Mouse (Mus musculus) retina, postnatal 7 days (tissue): ENCODE results near the gene C1qtnf4.
"Not testable (repeated sequence)": the region's sequence is repeated elsewhere in the genome, so short reads cannot be mapped to it uniquely, and the experiment has no call there.

Experiments used
- DNase-seq: peaks from one replicate; pipeline ENCODE4 v3.0.0-alpha.2; 2012; ENCODE audit warnings: low read depth, low spot score

C1qtnf4 gene

DNA sequence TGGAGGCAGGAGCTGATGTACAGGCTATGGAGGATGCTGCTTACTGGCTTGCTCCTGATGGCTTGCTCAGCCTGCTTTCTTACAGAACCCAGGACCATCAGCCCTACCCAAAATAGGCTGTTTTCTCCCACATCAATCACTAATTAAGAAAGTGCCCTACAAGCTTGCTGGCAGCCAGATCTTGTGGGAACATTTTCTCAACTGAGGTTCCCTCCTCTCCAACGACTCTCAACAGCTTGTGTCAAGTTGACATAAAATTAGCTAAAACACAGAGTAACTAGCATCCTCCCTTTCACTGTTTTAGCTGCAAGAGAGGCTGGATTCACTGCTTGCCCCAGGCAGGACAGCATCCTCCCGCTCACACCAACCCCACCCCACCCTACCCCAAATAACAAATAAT is 3.8 kb upstream of the C1qtnf4 start:
- DNase-seq: no peak

DNA sequence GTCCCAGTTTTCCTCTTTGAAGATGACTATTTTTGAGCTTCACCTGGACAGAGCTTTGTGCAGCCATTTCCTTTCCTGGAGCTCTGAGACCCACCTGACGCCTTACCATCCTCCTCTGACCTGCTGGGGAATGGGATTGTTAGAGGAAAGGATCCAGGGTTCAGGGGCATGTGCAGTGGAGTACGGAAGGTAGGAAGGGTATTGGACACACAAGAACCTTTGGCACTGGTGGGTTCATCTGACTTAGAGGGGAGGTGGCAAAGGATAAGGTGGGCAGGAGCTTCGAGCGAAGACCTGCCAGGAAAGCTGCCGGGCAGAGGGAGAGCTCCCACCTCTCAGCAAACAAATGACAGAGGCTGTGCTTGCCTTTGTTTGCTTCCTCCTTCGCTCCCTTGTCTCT is 776 bp downstream of the C1qtnf4 start:
- DNase-seq: no peak

DNA sequence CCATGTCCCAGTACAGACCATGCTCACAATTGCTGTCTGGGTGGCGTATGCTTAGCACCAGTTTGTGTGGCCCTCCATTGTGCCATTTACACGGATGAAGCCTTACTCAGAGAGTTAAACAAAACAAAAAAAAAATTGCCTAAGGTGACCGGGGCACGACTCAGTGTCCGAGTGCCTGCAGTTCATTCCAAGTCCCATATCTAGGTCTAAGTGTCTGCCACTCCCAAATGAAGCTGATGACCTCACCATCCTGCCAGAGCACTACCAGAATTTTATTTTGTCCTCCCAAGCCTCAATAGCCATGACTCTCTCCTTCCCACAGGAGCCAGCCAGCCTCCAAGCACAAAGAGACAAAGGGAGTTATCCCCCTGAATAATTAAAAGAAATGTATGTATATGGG is 2.0 kb downstream of the C1qtnf4 start:
- DNase-seq: no peak

DNA sequence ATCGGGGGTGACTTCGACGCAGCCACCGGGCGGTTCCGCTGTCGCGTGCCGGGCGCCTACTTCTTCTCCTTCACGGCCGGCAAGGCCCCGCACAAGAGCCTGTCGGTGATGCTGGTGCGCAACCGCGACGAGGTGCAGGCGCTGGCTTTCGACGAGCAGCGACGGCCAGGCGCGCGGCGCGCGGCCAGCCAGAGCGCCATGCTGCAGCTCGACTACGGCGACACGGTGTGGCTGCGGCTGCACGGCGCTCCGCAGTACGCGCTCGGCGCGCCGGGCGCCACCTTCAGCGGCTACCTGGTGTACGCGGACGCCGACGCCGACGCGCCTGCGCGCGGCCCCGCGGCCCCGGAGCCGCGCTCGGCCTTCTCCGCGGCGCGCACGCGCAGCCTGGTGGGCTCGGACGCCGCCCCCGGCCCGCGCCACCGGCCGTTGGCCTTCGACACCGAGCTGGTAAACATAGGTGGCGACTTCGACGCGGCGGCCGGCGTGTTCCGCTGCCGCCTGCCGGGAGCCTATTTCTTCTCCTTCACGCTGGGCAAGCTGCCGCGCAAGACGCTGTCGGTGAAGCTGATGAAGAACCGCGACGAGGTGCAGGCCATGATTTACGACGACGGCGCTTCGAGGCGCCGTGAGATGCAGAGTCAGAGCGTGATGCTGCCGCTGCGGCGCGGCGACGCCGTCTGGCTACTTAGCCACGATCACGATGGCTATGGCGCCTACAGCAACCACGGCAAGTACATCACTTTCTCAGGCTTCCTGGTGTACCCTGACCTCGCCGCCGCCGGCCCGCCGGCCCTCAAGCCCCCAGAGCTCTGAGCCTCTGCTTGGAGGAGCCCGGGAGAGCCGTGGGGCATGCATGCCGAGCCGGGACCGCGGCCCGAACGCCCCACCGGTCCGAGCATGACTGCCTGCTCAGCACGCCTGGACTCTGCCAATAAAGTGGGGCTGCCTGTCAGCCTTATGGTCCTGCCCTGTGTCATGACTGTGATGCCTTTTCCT is 4.2 kb downstream of the C1qtnf4 start:
- DNase-seq: peak; percentile 61

DNA sequence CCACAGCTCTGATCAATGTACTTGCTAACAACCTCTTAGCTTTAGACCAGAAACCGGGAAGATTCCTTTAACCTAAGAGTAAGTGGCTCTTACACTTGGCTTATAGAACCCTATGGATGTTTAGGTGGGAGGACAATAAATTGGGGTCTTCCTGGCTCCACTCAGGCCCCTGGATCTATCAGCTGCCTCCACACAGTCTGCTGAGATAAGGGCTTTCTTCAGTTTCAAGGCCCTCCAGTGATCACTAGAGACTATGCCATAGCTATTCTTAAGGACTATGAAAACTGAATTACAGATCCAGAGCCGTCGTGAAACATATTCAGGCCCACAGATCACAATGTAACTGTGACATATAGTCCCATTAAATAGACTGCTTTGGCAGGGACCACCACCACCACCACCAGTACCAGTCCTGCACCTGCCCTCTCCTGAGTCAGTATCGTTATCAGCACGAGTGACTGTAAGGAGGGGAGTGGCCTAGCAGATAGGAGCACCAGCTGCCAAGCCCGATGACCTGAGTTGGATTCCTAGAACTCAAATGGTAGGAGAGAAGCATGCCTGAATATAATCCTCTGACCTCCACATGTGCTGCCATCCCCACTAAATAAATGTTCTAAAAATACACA is 8.1 kb downstream of the C1qtnf4 start:
- no peak for DNase-seq

DNA sequence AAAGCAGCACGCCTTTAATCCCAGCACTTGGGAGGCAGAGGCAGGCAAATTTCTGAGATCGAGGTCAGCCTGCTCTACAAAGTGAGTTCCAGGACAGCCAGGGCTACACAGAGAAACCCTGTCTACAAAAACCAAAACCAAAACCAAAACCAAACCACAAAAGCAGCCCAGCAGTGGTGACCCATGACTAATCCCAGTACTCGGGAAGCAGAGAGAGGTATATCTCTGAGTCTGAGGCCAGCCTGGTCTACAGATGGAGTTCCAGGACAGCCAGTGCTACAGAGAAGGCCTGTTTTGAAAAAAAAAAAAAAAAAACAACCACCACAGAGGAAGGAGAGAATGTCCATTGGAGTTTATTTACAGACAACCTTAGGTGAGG is 8.6 kb downstream of the C1qtnf4 start:
- not testable (repeated sequence) for DNase-seq

DNA sequence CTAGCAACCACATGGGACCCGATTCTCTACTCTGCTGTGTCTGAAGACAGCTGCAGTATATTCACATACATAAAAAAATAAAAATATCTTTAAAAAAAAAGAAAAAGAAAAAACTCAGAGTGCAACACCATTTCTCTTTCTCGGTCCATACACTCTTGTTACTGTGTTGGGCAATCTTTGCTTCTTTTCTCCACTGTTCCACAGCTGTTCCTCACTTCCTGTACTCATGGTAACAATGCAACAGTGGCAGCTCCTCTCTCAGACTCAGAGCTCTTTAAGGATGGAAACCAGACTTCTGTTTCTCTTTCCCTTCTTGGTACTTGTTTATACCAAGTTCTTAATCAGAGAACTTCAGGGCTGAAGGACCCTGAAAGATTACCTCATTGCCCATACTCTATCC is 17.7 kb downstream of the C1qtnf4 start:
- no peak for DNase-seq

DNA sequence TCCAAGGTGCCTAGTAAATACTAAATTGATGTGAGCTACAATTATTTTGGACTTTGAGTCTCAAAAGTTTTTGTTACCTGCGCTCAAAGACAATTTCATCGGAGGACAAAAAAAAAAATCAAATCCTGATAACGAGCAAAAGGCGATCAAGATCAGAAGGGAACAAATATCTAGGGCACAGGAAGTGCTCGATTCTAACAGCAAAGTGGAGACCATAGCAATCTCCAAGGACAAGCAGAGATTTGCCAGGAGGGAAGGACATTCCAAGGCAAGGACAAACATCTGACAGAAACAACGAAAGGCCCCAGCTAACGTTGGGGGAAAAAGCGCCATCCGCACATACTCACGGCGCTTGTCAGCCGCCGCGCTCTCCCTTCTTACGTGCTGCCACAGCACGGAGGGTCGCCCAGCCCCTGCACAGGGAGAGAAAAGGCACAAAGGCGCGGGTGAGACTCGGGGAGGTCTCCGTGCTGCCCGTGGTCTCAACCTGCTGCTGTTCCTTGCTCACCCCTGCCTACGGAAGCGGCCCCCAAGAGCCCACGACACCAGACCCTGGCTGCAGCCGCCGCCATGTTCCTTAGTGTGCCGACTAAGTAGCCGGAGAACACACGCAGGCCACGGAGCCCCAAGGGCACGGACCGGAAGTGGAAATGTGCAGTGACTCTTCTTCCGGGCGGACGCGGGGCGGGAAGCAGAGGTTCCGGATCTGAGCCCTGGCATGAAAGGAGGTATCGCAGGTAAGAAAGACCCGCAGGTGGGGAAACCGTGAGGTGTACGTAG is 18.6 kb downstream of the C1qtnf4 start, which contains the start of the genes Kbtbd4 and Ndufs3:
Kbtbd4 (plus strand) TSS at position 665 of the 780 bp plus-strand sequence.
Ndufs3 (minus strand) TSS at position 752 of the 780 bp plus-strand sequence.
- DNase-seq: peak; percentile 90

DNA sequence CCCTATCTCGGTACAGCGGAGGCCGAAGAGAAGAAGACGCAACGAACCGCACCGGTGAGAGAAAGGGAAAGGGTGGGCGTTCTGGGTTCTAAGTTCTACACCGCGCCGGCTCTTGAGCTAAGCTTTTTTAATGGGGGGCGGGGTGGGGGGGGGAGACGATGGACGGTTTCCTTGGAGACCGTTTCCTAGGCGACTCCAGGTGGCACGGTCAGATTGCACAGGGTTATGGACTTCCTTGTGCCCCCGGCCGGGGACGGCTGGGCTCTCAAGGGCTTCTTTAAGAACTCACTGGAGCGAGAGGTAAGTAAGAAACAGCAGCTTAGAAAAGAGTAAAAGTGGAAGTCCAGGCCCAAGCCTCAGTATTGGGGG is 19.2 kb downstream of the C1qtnf4 start:
- no peak for DNase-seq

DNA sequence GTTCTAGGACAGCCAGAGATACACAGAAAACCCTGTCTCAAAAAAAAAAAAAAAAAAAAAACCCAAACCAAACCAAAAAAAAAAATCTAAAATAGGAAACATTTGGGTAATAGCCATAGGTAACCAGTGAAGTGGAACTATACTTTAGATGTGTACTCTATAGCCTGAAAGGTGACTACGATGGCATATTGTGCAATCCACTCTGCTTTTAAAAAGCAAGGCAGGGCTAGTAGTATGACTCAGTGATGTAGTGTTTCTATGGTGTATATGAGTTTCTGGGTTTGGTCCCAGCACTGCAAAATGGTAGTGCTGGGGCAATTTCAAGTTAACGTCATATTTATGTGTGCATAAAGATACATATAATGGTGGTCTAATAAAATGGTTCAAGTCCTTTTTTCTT is 21.1 kb downstream of the C1qtnf4 start:
- DNase-seq: no peak

DNA sequence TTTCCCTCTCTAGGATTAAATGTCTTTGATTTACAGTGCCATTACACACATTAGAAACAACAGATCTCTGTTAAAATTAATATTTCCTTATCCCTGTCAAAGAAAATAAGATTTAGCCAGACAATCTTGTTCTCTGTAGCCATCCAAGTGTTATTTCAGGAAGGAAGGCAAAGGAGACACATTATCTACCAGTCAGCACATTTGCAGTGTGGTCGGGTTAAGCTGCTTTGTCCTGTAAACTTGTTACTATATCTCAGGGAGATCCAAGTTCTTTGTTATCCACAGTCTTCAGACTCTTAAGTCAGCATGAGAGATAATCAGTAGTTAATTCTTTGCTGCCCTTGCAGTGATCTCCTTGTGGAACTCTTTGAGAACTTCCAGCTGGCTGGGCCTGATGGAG is 25.2 kb downstream of the C1qtnf4 start:
- no peak for DNase-seq

DNA sequence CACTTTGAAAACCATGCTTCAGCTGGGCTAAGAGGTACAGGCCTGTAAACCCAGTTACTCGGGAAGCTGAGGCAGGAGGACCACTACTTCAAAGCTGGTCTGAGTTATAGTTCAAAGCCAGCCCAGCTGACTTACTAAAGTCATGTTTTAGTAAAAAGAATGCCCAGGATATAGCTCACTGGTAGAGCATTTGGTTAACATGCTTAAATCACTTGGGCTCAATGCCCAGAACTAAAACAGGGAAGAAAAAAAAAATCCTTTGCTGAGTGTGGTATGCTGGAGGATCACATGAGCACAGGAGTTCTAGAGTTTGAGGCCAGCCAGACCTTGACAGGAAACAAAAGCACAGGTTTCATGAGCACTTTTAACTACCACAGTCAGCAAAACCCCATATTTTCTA is 26.0 kb downstream of the C1qtnf4 start:
- no peak for DNase-seq

DNA sequence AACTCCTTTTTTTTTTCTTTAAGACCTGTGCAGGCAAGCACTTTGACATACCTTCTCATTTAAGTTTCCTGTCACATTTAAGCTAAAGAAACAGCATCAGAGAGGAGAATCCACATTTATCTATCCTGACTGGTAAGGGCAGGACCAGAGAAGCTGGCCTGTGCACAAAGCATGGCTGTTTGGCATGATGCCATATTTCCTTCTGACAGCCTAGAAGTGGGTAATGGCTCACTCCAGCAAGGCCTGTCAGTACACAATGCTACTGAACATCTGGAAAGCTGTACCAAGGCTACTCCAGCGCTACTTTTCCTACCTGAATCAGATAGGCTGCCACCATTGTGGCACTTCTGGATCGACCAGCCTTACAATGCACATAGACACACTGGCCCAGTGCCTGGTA is 28.0 kb downstream of the C1qtnf4 start:
- no peak for DNase-seq

DNA sequence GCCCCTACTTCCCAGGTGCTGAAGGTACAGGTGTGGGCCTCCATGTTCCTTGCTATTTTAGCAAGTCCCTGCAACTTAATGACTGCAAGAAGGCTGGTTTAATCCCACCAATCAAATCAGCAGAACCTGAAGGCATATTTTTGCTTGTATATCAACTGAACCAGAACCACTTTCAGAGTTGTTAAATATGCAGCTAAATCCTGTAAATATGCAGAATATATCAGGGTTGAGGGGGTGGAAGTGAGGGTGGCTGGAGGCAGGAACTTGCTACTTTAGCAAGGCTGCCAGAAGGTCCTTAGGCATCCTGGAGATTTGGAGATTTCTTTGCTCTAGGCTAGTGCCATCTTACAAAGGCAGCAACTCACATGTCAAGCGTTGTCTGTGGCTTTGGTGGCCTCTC is 29.9 kb downstream of the C1qtnf4 start:
- DNase-seq: no peak

DNA sequence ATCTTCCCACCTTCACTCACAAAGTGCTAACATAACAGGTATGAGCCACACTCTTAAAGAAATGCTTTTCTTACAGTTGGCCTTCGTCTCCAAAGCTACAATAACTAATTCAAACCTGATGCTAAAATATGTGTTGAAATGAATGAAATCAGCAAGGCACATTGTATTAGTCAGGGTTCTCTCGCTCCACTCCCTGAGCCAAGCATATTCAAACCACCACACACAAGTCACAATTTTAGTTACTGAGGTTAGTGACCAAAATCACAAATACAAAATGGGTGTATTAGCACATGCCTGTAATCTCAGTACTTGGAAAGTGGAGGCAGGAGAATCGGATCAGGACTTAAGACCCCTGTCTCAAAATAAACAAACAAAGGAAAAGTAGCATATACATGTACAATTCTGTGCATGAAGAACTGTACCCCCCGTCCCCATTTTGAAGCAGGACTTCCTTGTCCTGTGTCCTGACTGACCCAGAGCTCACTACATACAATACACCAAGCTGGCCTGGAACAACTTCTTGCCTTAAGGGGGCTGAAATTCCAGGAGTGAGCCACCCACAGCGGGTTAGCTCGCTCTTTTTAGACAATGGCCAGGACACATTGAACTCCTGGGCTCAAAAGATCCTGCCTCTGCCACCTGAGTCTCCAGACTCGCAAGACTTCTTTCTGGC is 31.0 kb downstream of the C1qtnf4 start:
- no peak for DNase-seq

DNA sequence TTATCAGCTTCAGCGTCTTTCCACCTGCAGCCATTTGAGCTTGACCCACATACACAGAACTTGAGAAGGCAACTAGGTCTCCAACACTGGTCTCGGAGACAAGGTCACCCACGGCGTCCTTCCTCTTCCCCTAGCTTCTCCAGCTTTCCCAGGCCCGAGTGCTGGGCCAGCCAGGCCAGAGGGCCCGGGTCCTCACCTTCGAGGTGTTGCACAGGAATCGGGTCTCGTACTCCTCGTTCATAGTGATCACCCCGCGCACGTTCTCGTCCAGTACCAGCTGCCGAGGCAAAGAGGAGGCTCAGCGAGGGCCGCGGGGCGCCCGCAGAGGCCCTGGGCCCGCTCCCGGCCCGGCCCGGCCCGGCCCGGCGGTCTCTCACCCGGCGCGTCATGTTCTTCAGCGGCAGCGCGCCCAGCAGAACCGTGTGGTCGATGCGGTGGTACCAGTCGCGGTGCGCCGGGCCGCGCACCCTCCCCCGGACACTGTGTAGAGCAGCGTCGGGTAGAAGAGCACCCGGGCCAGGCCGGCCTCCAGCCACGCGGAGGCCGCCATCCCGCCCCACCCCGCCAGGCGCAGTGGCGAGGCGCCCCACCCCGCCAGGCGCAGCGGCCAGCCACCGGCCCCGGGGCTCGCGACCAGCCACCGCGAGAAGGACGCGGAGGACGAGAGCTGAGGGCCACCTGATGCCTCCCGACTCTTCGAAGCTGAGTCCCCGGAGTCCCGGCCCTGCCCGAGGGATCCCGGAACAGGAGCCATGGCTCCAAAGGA is 31.8 kb downstream of the C1qtnf4 start:
- no peak for DNase-seq

DNA sequence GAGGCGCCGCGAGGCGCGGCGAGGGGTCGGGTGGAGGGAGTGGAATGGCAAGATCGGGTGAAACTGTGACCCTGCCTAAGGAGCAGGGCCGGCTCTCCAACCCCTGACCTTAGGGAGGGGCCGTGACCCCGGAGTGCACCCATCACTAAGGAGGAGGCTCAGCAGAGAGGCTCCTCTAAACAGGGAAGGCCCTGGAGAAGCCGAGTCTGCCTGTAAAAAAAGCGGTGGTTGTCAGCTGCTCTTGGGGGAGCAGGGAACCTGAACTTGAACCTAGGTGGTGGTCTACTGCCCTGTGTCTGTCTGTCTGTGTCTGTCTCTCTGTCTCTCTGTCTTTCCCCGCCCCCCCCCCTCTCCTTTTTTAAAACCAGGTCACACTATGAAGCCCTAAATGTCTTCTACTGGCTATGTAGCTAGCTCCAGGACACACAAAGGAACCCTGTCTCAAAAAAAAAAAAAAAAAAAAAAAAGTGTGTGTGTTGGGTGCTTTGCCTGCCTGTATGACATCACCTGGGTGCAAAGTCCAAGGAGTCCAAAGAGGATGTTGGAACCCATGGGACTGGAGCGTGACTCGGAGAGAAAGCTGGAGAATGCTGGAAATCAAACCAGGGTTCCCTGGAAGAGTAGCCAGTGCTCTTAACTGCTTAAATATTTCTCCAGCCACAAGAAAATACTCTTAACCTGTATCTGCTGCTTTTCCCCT is 32.5 kb downstream of the C1qtnf4 start:
- no peak for DNase-seq

DNA sequence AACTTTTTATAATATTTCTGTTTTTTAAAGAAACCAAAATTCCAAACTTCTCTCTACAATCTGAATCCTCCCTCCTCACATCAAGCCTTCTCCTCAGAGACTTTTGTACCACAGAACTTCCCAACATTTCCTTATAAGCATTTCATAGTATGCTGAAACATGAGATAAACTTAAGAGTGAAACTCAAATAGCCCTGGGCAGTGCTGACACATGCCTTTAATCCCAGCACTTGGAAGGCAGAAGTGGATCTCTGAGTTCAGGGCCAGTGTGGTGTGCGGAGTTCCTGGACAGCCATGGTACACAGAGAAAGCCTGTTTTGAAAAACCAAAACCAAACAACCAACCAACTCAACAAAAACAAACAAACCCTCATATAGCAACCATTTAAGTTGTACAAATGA is 35.5 kb downstream of the C1qtnf4 start:
- no peak for DNase-seq

DNA sequence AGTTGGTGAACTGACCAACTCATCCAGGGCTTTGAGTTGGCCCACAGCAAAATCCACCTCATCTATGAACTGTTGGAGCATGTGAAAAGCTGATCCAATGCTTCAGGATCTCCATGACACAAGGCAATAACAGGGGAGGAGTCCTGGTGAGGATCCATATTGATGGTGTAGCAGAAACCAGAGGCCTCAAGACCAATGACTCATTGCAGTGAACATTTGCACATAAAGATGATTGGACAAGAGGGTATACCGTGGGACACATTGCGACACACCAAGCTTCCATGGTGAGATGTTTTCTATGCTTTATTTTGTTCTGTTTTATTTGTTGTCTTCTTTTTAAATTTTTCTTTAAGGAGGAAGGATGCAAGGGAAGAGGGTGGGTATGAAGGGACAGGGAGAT is 37.0 kb downstream of the C1qtnf4 start:
- no peak for DNase-seq

DNA sequence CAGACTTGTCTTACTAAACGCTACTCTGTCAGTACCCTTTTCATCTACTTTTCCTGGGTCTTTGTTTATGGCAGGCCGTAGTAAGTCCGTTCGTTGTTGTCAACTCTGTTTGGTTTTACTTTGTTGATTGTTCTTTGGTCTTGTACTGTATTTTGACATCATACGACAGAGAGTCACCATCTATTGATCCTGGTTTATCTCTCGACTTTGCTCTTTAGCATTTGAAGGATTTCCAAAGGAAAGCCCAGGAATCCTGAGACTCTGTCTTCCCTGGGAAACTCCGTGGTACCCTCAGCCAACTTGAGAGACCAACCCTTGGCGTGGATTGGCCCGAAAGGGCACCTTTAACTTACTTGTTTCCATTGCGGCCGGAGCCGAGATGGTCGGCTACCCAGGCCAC is 42.9 kb downstream of the C1qtnf4 start:
- no peak for DNase-seq
